ENCODE assay signal across 8 mouse cellular contexts in the genomic region with DNA sequence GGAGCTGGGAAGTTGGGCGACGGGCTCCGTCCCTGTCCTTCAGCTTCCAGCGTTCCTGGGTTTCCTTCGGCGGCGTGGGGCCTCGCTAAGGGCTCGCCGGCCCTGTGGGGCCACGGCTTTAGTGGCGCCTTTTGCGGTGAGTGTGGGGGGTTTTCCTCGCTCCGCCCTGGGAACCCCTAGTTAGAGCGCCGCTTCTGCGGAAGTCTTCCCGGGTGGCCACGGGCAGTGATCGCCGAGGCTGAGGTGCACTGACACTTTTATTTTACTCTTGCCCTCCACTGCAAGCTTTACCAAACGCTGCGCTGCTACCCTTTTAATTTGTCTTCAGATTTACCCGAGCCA. TPM values are rescaled to one million over a fixed set of nuclear protein-coding genes. Genes with fewer than 3 reads are reported as not detected.
DNase-seq lines count a peak whose midpoint lies in the region; ATAC-seq and TF ChIP-seq lines count a peak whose summit lies in the region.
"Not testable (repeated sequence)": the region's sequence is repeated elsewhere in the genome, so short reads cannot be mapped to it uniquely, and the experiment has no call there.

No protein-coding gene starts in this region.

- not testable (repeated sequence) for TF ChIP-seq CTCF in E14TG2a.4 (conservative IDR thresholded peaks at IDR 0.05; ENCODE audit: low read length); forebrain, postnatal 0 days (IDR thresholded peaks at IDR 0.05; ENCODE audit: low read depth); kidney, postnatal 0 days (IDR thresholded peaks at IDR 0.05; ENCODE audit: low read depth)

- H3K9ac ChIP-seq in embryonic facial prominence, embryonic 11.5 days (replicated peaks; ENCODE audit: low read length) = peak overlapping the region; percentile 67
- peak overlapping the region; percentile 64 for H3K9ac ChIP-seq in forebrain, postnatal 0 days
- H3K9ac ChIP-seq in hindbrain, embryonic 12.5 days = peak overlapping the region; percentile 76
- peak overlapping the region; percentile 77 for H3K9ac ChIP-seq in kidney, postnatal 0 days (ENCODE audit: low read depth, low read length)
- peak overlapping the region; percentile 83 for H3K9ac ChIP-seq in liver, embryonic 16.5 days (ENCODE audit: low read depth, low read length)
- peak overlapping the region; percentile 54; the same call in 1 of the 2 replicates for H3K9ac ChIP-seq in midbrain, embryonic 14.5 days (replicated peaks; ENCODE audit: low read length)
- H3K9ac ChIP-seq in stomach, embryonic 14.5 days (replicated peaks; ENCODE audit: low read depth, low read length) = peak overlapping the region; percentile 34; the same call in 1 of the 2 replicates

- not testable (repeated sequence) for H3K27me3 ChIP-seq in E14TG2a.4 (ENCODE audit: insufficient read depth, low read length); embryonic facial prominence, embryonic 11.5 days (ENCODE audit: control insufficient read depth, insufficient read depth, low read length); forebrain, postnatal 0 days (ENCODE audit: insufficient read depth, low read length); hindbrain, embryonic 12.5 days; kidney, postnatal 0 days (ENCODE audit: insufficient read depth, low read length); liver, embryonic 16.5 days (ENCODE audit: control insufficient read depth, insufficient read depth, low read depth, low read length); midbrain, embryonic 14.5 days (ENCODE audit: control insufficient read depth, insufficient read depth, low read length); stomach, embryonic 14.5 days (ENCODE audit: control insufficient read depth, insufficient read depth, low read length)

- not testable (repeated sequence) for DNase-seq in embryonic facial prominence, embryonic 11.5 days (ENCODE audit: low spot score); forebrain, postnatal 0 days; kidney, postnatal 0 days (ENCODE audit: low spot score); midbrain, embryonic 14.5 days

- H3K9me3 ChIP-seq in E14TG2a.4 (ENCODE audit: low read length); embryonic facial prominence, embryonic 11.5 days (replicated peaks; ENCODE audit: control insufficient read depth, low read length); forebrain, postnatal 0 days (ENCODE audit: low read length); hindbrain, embryonic 12.5 days (replicated peaks); kidney, postnatal 0 days (replicated peaks; ENCODE audit: low read length); liver, embryonic 16.5 days (replicated peaks; ENCODE audit: control insufficient read depth, low read length); midbrain, embryonic 14.5 days (ENCODE audit: control insufficient read depth, low read length); stomach, embryonic 14.5 days (ENCODE audit: control insufficient read depth, low read depth, low read length): not testable (repeated sequence)

- peak overlapping the region; percentile 91 for H3K4me3 ChIP-seq in E14TG2a.4 (replicated peaks; ENCODE audit: low read length)
- H3K4me3 ChIP-seq in embryonic facial prominence, embryonic 11.5 days (ENCODE audit: low read depth, low read length) = peak overlapping the region; percentile 60
- peak overlapping the region; percentile 53 for H3K4me3 ChIP-seq in forebrain, postnatal 0 days (ENCODE audit: low read depth, low read length)
- peak overlapping the region; percentile 74 for H3K4me3 ChIP-seq in hindbrain, embryonic 12.5 days
- peak overlapping the region; percentile 55 for H3K4me3 ChIP-seq in kidney, postnatal 0 days (replicated peaks; ENCODE audit: low read depth, low read length)
- H3K4me3 ChIP-seq in liver, embryonic 16.5 days (ENCODE audit: low read depth, low read length) = peak overlapping the region; percentile 77
- peak overlapping the region; percentile 58 for H3K4me3 ChIP-seq in midbrain, embryonic 14.5 days (replicated peaks; ENCODE audit: low read depth, low read length)
- peak overlapping the region; percentile 55 for H3K4me3 ChIP-seq in stomach, embryonic 14.5 days (ENCODE audit: low read depth, low read length)

- H3K27ac ChIP-seq in embryonic facial prominence, embryonic 11.5 days (replicated peaks; ENCODE audit: low read depth, low read length) = not testable (repeated sequence)
- H3K27ac ChIP-seq in forebrain, postnatal 0 days (ENCODE audit: low read depth, low read length) = 0 out of 2 replicates have a peak overlapping the region, but pooled peaks have one; percentile 35
- H3K27ac ChIP-seq in hindbrain, embryonic 12.5 days = peak overlapping the region; percentile 71; the same call in 1 of the 2 replicates
- peak overlapping the region; percentile 89 for H3K27ac ChIP-seq in kidney, postnatal 0 days
- H3K27ac ChIP-seq in liver, embryonic 16.5 days (ENCODE audit: low read length) = peak overlapping the region; percentile 85
- peak overlapping the region; percentile 74 for H3K27ac ChIP-seq in midbrain, embryonic 14.5 days (replicated peaks; ENCODE audit: low read depth, low read length)
- H3K27ac ChIP-seq in stomach, embryonic 14.5 days (ENCODE audit: low read length) = peak overlapping the region; percentile 69

- H3K36me3 ChIP-seq in E14TG2a.4 (ENCODE audit: insufficient read depth, low read length) = peaks cover 20% of the 10 kb centered on the region
- not testable (repeated sequence) for H3K36me3 ChIP-seq in embryonic facial prominence, embryonic 11.5 days (replicated peaks; ENCODE audit: control insufficient read depth, insufficient read depth, low read depth, low read length); forebrain, postnatal 0 days (ENCODE audit: insufficient read depth); hindbrain, embryonic 12.5 days; kidney, postnatal 0 days (ENCODE audit: insufficient read depth, low read length); liver, embryonic 16.5 days (ENCODE audit: control insufficient read depth, insufficient read depth); midbrain, embryonic 14.5 days (ENCODE audit: control insufficient read depth, insufficient read depth, low read length); stomach, embryonic 14.5 days (ENCODE audit: control insufficient read depth, insufficient read depth, low read length)

- under 1% methylated on average over 25 of the region's 25 CpGs for WGBS in embryonic facial prominence, embryonic 11.5 days
- WGBS in forebrain, postnatal 0 days = under 1% methylated on average over 25 of the region's 25 CpGs
- WGBS in hindbrain, embryonic 12.5 days = under 1% methylated on average over 25 of the region's 25 CpGs
- WGBS in kidney, postnatal 0 days = 0% methylated on average over 25 of the region's 25 CpGs
- 0% methylated on average over 25 of the region's 25 CpGs for WGBS in liver, embryonic 16.5 days (ENCODE audit: insufficient replicate concordance)
- WGBS in midbrain, embryonic 14.5 days = 0% methylated on average over 25 of the region's 25 CpGs
- WGBS in stomach, embryonic 14.5 days = under 1% methylated on average over 25 of the region's 25 CpGs

- not testable (repeated sequence) for ATAC-seq in embryonic facial prominence, embryonic 11.5 days (replicated peaks; ENCODE audit: insufficient number of reproducible peaks, low FRiP score, low TSS enrichment, low read depth); hindbrain, embryonic 12.5 days (ENCODE audit: low FRiP score); midbrain, embryonic 14.5 days (ENCODE audit: low FRiP score, low TSS enrichment)
- ATAC-seq in forebrain, postnatal 0 days = peak; percentile 52
- ATAC-seq in kidney, postnatal 0 days (replicated peaks; ENCODE audit: low FRiP score, low read depth) = peak; percentile 42
- ATAC-seq in liver, embryonic 16.5 days (ENCODE audit: low read depth) = peak; percentile 14
- peak; percentile 56 for ATAC-seq in stomach, embryonic 14.5 days (ENCODE audit: insufficient number of reproducible peaks, insufficient read depth, low FRiP score, low read depth)

- H3K4me2 ChIP-seq in embryonic facial prominence, embryonic 11.5 days (ENCODE audit: low read depth, low read length) = peak overlapping the region; percentile 39
- peak overlapping the region; percentile 49 for H3K4me2 ChIP-seq in forebrain, postnatal 0 days (ENCODE audit: low read depth)
- peak overlapping the region; percentile 51 for H3K4me2 ChIP-seq in hindbrain, embryonic 12.5 days (replicated peaks)
- peak overlapping the region; percentile 48 for H3K4me2 ChIP-seq in kidney, postnatal 0 days (ENCODE audit: low read length)
- peak overlapping the region; percentile 47 for H3K4me2 ChIP-seq in liver, embryonic 16.5 days (ENCODE audit: low read depth, low read length)
- peak overlapping the region; percentile 50 for H3K4me2 ChIP-seq in midbrain, embryonic 14.5 days (ENCODE audit: low read length)
- H3K4me2 ChIP-seq in stomach, embryonic 14.5 days (replicated peaks; ENCODE audit: low read depth, low read length) = 0 out of 2 replicates have a peak overlapping the region, but pooled peaks have one; percentile 20

- H3K4me1 ChIP-seq in E14TG2a.4 (replicated peaks; ENCODE audit: low read depth, low read length) = peaks cover 12% of the 10 kb centered on the region
- H3K4me1 ChIP-seq in embryonic facial prominence, embryonic 11.5 days (ENCODE audit: control insufficient read depth, insufficient read depth, low read length); forebrain, postnatal 0 days (ENCODE audit: insufficient read depth); hindbrain, embryonic 12.5 days; kidney, postnatal 0 days (replicated peaks; ENCODE audit: insufficient read depth, low read length); liver, embryonic 16.5 days (ENCODE audit: control insufficient read depth, low read depth, low read length); midbrain, embryonic 14.5 days (ENCODE audit: control insufficient read depth, insufficient read depth, low read length); stomach, embryonic 14.5 days (ENCODE audit: control insufficient read depth, insufficient read depth, low read length): not testable (repeated sequence)

RNA-seq across cellular contexts. Expression of a gene that starts 0.5 kb away (rescaled TPM):
- 187 and 195 TPM in 2 replicates for polyA plus RNA-seq in embryonic facial prominence, embryonic 11.5 days (2014; fragmentation: Nextera tagmentation; extraction: Ambion mirVana)
- total RNA-seq in forebrain, postnatal 0 days (2014; rRNA removed) = 120 and 131 TPM in 2 replicates
- polyA plus RNA-seq in forebrain, postnatal 0 days (2015; fragmentation: Nextera tagmentation; extraction: Ambion mirVana) = 227 and 228 TPM in 2 replicates
- 153 and 171 TPM in 2 replicates for polyA plus RNA-seq in hindbrain, embryonic 12.5 days (2016; fragmentation: Nextera tagmentation; extraction: Ambion mirVana)
- 137 and 157 TPM in 2 replicates for polyA plus RNA-seq in kidney, postnatal 0 days (2015; fragmentation: Nextera tagmentation; extraction: Ambion mirVana)
- polyA plus RNA-seq in liver, embryonic 16.5 days (2015; fragmentation: Nextera tagmentation; extraction: Ambion mirVana) = 72.2 and 72.5 TPM in 2 replicates
- polyA plus RNA-seq in midbrain, embryonic 14.5 days (2014; fragmentation: Nextera tagmentation; extraction: Ambion mirVana) = 193 and 227 TPM in 2 replicates
- 169 and 185 TPM in 2 replicates for polyA plus RNA-seq in stomach, embryonic 14.5 days (2014; fragmentation: Nextera tagmentation; extraction: Ambion mirVana)

RNA-seq across cellular contexts. Expression of a gene that starts 0.7 kb away (rescaled TPM):
- polyA plus RNA-seq in embryonic facial prominence, embryonic 11.5 days (2014; fragmentation: Nextera tagmentation; extraction: Ambion mirVana) = 35.6 and 40.3 TPM in 2 replicates
- 18.9 and 19.3 TPM in 2 replicates for total RNA-seq in forebrain, postnatal 0 days (2014; rRNA removed)
- 14.6 and 15.6 TPM in 2 replicates for polyA plus RNA-seq in forebrain, postnatal 0 days (2015; fragmentation: Nextera tagmentation; extraction: Ambion mirVana)
- polyA plus RNA-seq in hindbrain, embryonic 12.5 days (2016; fragmentation: Nextera tagmentation; extraction: Ambion mirVana) = 28.5 and 33.2 TPM in 2 replicates
- 19.9 and 21.0 TPM in 2 replicates for polyA plus RNA-seq in kidney, postnatal 0 days (2015; fragmentation: Nextera tagmentation; extraction: Ambion mirVana)
- polyA plus RNA-seq in liver, embryonic 16.5 days (2015; fragmentation: Nextera tagmentation; extraction: Ambion mirVana) = 35.6 and 36.5 TPM in 2 replicates
- 31.8 and 32.3 TPM in 2 replicates for polyA plus RNA-seq in midbrain, embryonic 14.5 days (2014; fragmentation: Nextera tagmentation; extraction: Ambion mirVana)
- 33.0 and 34.5 TPM in 2 replicates for polyA plus RNA-seq in stomach, embryonic 14.5 days (2014; fragmentation: Nextera tagmentation; extraction: Ambion mirVana)

RNA-seq across cellular contexts. Expression of a gene that starts 43.7 kb away (rescaled TPM):
- 14.4 and 15.5 TPM in 2 replicates for polyA plus RNA-seq in embryonic facial prominence, embryonic 11.5 days (2014; fragmentation: Nextera tagmentation; extraction: Ambion mirVana)
- total RNA-seq in forebrain, postnatal 0 days (2014; rRNA removed) = 51.3 and 61.2 TPM in 2 replicates
- polyA plus RNA-seq in forebrain, postnatal 0 days (2015; fragmentation: Nextera tagmentation; extraction: Ambion mirVana) = 57.7 and 86.3 TPM in 2 replicates
- polyA plus RNA-seq in hindbrain, embryonic 12.5 days (2016; fragmentation: Nextera tagmentation; extraction: Ambion mirVana) = 21.6 and 25.1 TPM in 2 replicates
- polyA plus RNA-seq in kidney, postnatal 0 days (2015; fragmentation: Nextera tagmentation; extraction: Ambion mirVana) = 17.1 and 20.5 TPM in 2 replicates
- 6.8 and 7.9 TPM in 2 replicates for polyA plus RNA-seq in liver, embryonic 16.5 days (2015; fragmentation: Nextera tagmentation; extraction: Ambion mirVana)
- polyA plus RNA-seq in midbrain, embryonic 14.5 days (2014; fragmentation: Nextera tagmentation; extraction: Ambion mirVana) = 45.6 and 48.2 TPM in 2 replicates
- 27.4 and 28.1 TPM in 2 replicates for polyA plus RNA-seq in stomach, embryonic 14.5 days (2014; fragmentation: Nextera tagmentation; extraction: Ambion mirVana)
